31 mouse cellular contexts compared by ENCODE assay signal in the genomic region with DNA sequence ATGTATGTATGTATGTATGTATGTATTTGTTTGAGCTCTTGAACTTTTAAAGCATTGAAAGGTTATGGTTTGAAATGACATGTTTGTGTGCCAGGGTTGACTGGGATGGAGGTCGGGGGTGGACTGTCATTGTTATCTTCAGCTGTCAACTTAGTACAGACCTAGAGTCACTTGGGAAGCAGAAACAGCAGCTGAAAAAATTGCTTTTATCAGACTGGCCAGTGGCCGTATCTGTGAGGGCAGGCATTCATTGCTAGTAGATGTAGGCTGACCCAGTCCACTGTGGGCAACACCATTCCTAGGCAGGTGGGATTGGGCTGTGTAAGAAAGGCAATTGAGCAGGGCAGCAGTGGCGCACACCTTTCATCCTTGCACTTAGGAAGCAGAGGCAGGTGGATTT. TPM values are rescaled to one million over a fixed set of nuclear protein-coding genes. Genes with fewer than 3 reads are reported as not detected.
DNase-seq lines count a peak whose midpoint lies in the region; ATAC-seq and TF ChIP-seq lines count a peak whose summit lies in the region.
"Had no signal": no experiment of that assay in that cellular context is flagged by ENCODE, and none has a peak within 500 bp of the region (broad histone marks: within the 10 kb centered on the region; RNA-seq: fewer than 3 reads in every experiment).

No protein-coding gene starts in this region.

- TF ChIP-seq POLR2A in MEL (IDR thresholded peaks at IDR 0.05; ENCODE audit: control insufficient read depth in 1 of 2, insufficient read depth in 1 of 2, low read depth in 1 of 2, low read length in 2 of 2, poor library complexity in 1 of 2), result no peak

- H3K4me1 ChIP-seq in liver, embryonic 11.5 days (replicated peaks; ENCODE audit: control insufficient read depth, insufficient read depth, low read length), result 0 out of 2 replicates have a peak, but pooled peaks cover 3% of the 10 kb centered on the region
- H3K4me1 ChIP-seq in liver, postnatal 0 days (ENCODE audit: insufficient read depth), result no peaks in the 10 kb centered on the region
- H3K4me1 ChIP-seq in MEL (ENCODE audit: control insufficient read depth in 1 of 2, insufficient read depth in 2 of 2, low read length in 2 of 2), result peaks cover 0 to 5% of the 10 kb centered on the region in 2 experiments; a peak in 1 of 4 replicates
- peaks cover 13% of the 10 kb centered on the region for H3K4me1 ChIP-seq in liver, embryonic 13.5 days (replicated peaks)
- peaks cover 19% of the 10 kb centered on the region for H3K4me1 ChIP-seq in forebrain, embryonic 12.5 days

- H3K27ac ChIP-seq in liver, embryonic 11.5 days (ENCODE audit: low read depth, low read length), result no peak overlapping the region
- H3K27ac ChIP-seq in liver, postnatal 0 days (ENCODE audit: low read depth), result no peak overlapping the region
- no peak overlapping the region for H3K27ac ChIP-seq in MEL (ENCODE audit: control insufficient read depth, low read depth, low read length)
- H3K27ac ChIP-seq in liver, embryonic 13.5 days, result no peak overlapping the region
- H3K27ac ChIP-seq in forebrain, embryonic 12.5 days, result no peak overlapping the region
- H3K27ac ChIP-seq: forebrain, embryonic 10.5 days; heart, adult 2 months; heart, embryonic 10.5 days; hindbrain, embryonic 10.5 days; hindbrain, embryonic 13.5 days had no signal

- TF ChIP-seq CTCF in liver, postnatal 0 days (IDR thresholded peaks at IDR 0.05; ENCODE audit: low read depth), result no peak
- TF ChIP-seq CTCF in MEL (IDR thresholded peaks at IDR 0.05 in 2 of 3, conservative IDR thresholded peaks at IDR 0.05 in 1 of 3; ENCODE audit: control insufficient read depth in 1 of 3, insufficient read depth in 1 of 3, low read depth in 2 of 3, low read length in 3 of 3, poor library complexity in 1 of 3, severe bottlenecking in 1 of 3), result no peak

- no peak for TF ChIP-seq EP300 in liver, postnatal 0 days (IDR thresholded peaks at IDR 0.05; ENCODE audit: low read depth)
- TF ChIP-seq EP300 in MEL (IDR thresholded peaks at IDR 0.05; ENCODE audit: low read depth in 1 of 2, low read length in 2 of 2), result no peak

- H3K36me3 ChIP-seq in liver, embryonic 11.5 days (ENCODE audit: control insufficient read depth, insufficient read depth, low read length), result no peaks in the 10 kb centered on the region
- no peaks in the 10 kb centered on the region for H3K36me3 ChIP-seq in liver, postnatal 0 days (replicated peaks; ENCODE audit: insufficient read depth, low read length)
- H3K36me3 ChIP-seq in MEL (ENCODE audit: control insufficient read depth in 1 of 2, insufficient read depth in 2 of 2, low read length in 2 of 2), result no peaks in the 10 kb centered on the region
- H3K36me3 ChIP-seq in liver, embryonic 13.5 days, result no peaks in the 10 kb centered on the region
- H3K36me3 ChIP-seq in forebrain, embryonic 12.5 days (replicated peaks), result no peaks in the 10 kb centered on the region
- H3K36me3 ChIP-seq: forebrain, embryonic 10.5 days; G1E; heart, embryonic 10.5 days; hindbrain, embryonic 10.5 days; hindbrain, embryonic 13.5 days had no signal

- DNase-seq in liver, embryonic 11.5 days (ENCODE audit: low spot score), result no peak
- no peak for DNase-seq in liver, postnatal 0 days
- DNase-seq in MEL (ENCODE audit: low read depth, low spot score), result no peak
- peak; percentile 20 for DNase-seq in liver, embryonic 13.5 days
- no peak for DNase-seq in ovary, postnatal 14 days (ENCODE audit: low spot score)
- DNase-seq: adrenal gland, postnatal 10 days; adrenal gland, postnatal 36 days; B cell, adult 2 months; cerebellum, adult 18-20 months; cerebellum, adult 9-10 months; cerebellum, postnatal 14 days; forebrain, postnatal 0 days; gastrocnemius, postnatal 10 days; gastrocnemius, postnatal 36 days; heart, adult 2 months had no signal

- no peak overlapping the region for H3K4me3 ChIP-seq in liver, embryonic 11.5 days (ENCODE audit: low read depth, low read length)
- H3K4me3 ChIP-seq in liver, postnatal 0 days (ENCODE audit: low read depth, low read length), result no peak overlapping the region
- H3K4me3 ChIP-seq in MEL (ENCODE audit: control insufficient read depth in 1 of 2, insufficient read depth in 1 of 2, low read depth in 2 of 2, low read length in 2 of 2), result no peak overlapping the region
- no peak overlapping the region for H3K4me3 ChIP-seq in liver, embryonic 13.5 days (replicated peaks)
- no peak overlapping the region for H3K4me3 ChIP-seq in forebrain, embryonic 12.5 days (replicated peaks)
- H3K4me3 ChIP-seq: forebrain, embryonic 10.5 days; heart, adult 2 months; heart, embryonic 10.5 days; hindbrain, embryonic 10.5 days; hindbrain, embryonic 13.5 days had no signal

- 52% methylated on average over 3 of the region's 3 CpGs for WGBS in liver, embryonic 11.5 days
- 63% methylated on average over 3 of the region's 3 CpGs for WGBS in liver, postnatal 0 days (ENCODE audit: insufficient replicate concordance)
- WGBS in liver, embryonic 13.5 days (ENCODE audit: insufficient replicate concordance), result 37% methylated on average over 3 of the region's 3 CpGs
- WGBS in forebrain, embryonic 12.5 days, result 91% methylated on average over 3 of the region's 3 CpGs

- ATAC-seq in liver, embryonic 11.5 days (replicated peaks; ENCODE audit: low FRiP score), result peak; percentile 66
- ATAC-seq in liver, postnatal 0 days, result no peak
- peak; percentile 67 for ATAC-seq in liver, embryonic 13.5 days (ENCODE audit: low read depth)
- peak; percentile 55; the same call in 1 of the 2 replicates for ATAC-seq in megakaryocyte-erythroid progenitor cell, adult 5-6 weeks (replicated peaks; ENCODE audit: low FRiP score, low TSS enrichment, poor library complexity, severe bottlenecking)
- no peak for ATAC-seq in forebrain, embryonic 12.5 days (ENCODE audit: low FRiP score)
- ATAC-seq: forebrain, embryonic 14.5 days; forebrain, postnatal 0 days; hindbrain, embryonic 16.5 days had no signal

- no peak for TF ChIP-seq RAD21 in MEL (IDR thresholded peaks at IDR 0.05; ENCODE audit: low read depth, low read length)

- H3K9me3 ChIP-seq in liver, embryonic 11.5 days (ENCODE audit: control insufficient read depth, low read length), result no peaks in the 10 kb centered on the region
- H3K9me3 ChIP-seq in liver, postnatal 0 days (ENCODE audit: low read length), result no peaks in the 10 kb centered on the region
- no peaks in the 10 kb centered on the region for H3K9me3 ChIP-seq in MEL (replicated peaks; ENCODE audit: insufficient read depth, low read length)
- H3K9me3 ChIP-seq in liver, embryonic 13.5 days (replicated peaks), result no peaks in the 10 kb centered on the region
- H3K9me3 ChIP-seq in forebrain, embryonic 12.5 days, result no peaks in the 10 kb centered on the region
- H3K9me3 ChIP-seq: G1E; heart, embryonic 10.5 days had no signal

- H3K9ac ChIP-seq in liver, embryonic 11.5 days (ENCODE audit: low read depth, low read length), result no peak overlapping the region
- H3K9ac ChIP-seq in liver, postnatal 0 days (replicated peaks), result no peak overlapping the region
- no peak overlapping the region for H3K9ac ChIP-seq in MEL (ENCODE audit: control insufficient read depth, low read depth, low read length, poor library complexity, severe bottlenecking)
- no peak overlapping the region for H3K9ac ChIP-seq in liver, embryonic 13.5 days
- no peak overlapping the region for H3K9ac ChIP-seq in forebrain, embryonic 12.5 days
- H3K9ac ChIP-seq: forebrain, postnatal 0 days; hindbrain, embryonic 13.5 days had no signal

- H3K79me2 ChIP-seq in MEL (ENCODE audit: control insufficient read depth, insufficient read depth, low read length, poor library complexity), result no peaks in the 10 kb centered on the region

- H3K27me3 ChIP-seq in liver, embryonic 11.5 days (replicated peaks; ENCODE audit: control insufficient read depth, insufficient read depth, low read length), result no peaks in the 10 kb centered on the region
- no peaks in the 10 kb centered on the region for H3K27me3 ChIP-seq in liver, postnatal 0 days (ENCODE audit: insufficient read depth, low read length)
- peaks cover 3 to 4% of the 10 kb centered on the region in 2 experiments; a peak in 3 of 4 replicates for H3K27me3 ChIP-seq in MEL (ENCODE audit: control insufficient read depth in 1 of 2, insufficient read depth in 2 of 2, low read length in 2 of 2)
- peaks cover 6% of the 10 kb centered on the region for H3K27me3 ChIP-seq in liver, embryonic 13.5 days
- no peaks in the 10 kb centered on the region for H3K27me3 ChIP-seq in forebrain, embryonic 12.5 days
- H3K27me3 ChIP-seq: CH12.LX; hindbrain, embryonic 13.5 days had no signal

- H3K4me2 ChIP-seq in liver, embryonic 11.5 days, result no peak overlapping the region
- H3K4me2 ChIP-seq in liver, postnatal 0 days (ENCODE audit: low read depth, low read length), result no peak overlapping the region
- H3K4me2 ChIP-seq in liver, embryonic 13.5 days, result no peak overlapping the region
- H3K4me2 ChIP-seq in forebrain, embryonic 12.5 days, result no peak overlapping the region
- H3K4me2 ChIP-seq: hindbrain, embryonic 13.5 days had no signal

RNA-seq across cellular contexts. Expression of gene Tuba1a, which starts 6.0 kb away (rescaled TPM):
- polyA plus RNA-seq in liver, embryonic 11.5 days (2014; fragmentation: Nextera tagmentation; extraction: Ambion mirVana), result 419 and 432 TPM in 2 replicates
- 28.1 and 28.7 TPM in 2 replicates for polyA plus RNA-seq in liver, postnatal 0 days (2015; fragmentation: Nextera tagmentation; extraction: Ambion mirVana)
- 112 and 133 TPM in 2 replicates for total RNA-seq in MEL (2012; rRNA removed)
- 10 to 100 TPM in 1 of 2 experiments, not detected in 1; 83.6 TPM for polyA plus RNA-seq in MEL (2012; ENCODE audit: insufficient read depth in 1 of 2, insufficient read length in 2 of 2, low read depth in 1 of 2, low replicate concordance in 2 of 2, missing spikeins in 1 of 2)
- polyA plus RNA-seq in liver, embryonic 13.5 days (2015; fragmentation: Nextera tagmentation; extraction: Ambion mirVana), result 109 TPM in 2 replicates
- 4.5 and 10.2 TPM in 2 replicates for total RNA-seq in megakaryocyte-erythroid progenitor cell, adult 5-6 weeks (2014; fragmentation: Nextera tagmentation)
- total RNA-seq in megakaryocyte-erythroid progenitor cell, adult 5-6 weeks (2017), result 9.7 and 16.0 TPM in 2 replicates
- polyA plus RNA-seq in forebrain, embryonic 12.5 days (2016; fragmentation: Nextera tagmentation; extraction: Ambion mirVana), result 7,386 and 7,785 TPM in 2 replicates

RNA-seq across cellular contexts. Expression of gene Gm49450, which starts 6.2 kb away (rescaled TPM):
- not detected in 2 replicates for polyA plus RNA-seq in liver, embryonic 11.5 days (2014; fragmentation: Nextera tagmentation; extraction: Ambion mirVana)
- polyA plus RNA-seq in liver, postnatal 0 days (2015; fragmentation: Nextera tagmentation; extraction: Ambion mirVana), result not detected in 2 replicates
- not detected in 2 replicates for total RNA-seq in MEL (2012; rRNA removed)
- polyA plus RNA-seq in MEL (2012; ENCODE audit: insufficient read depth in 1 of 2, insufficient read length in 2 of 2, low read depth in 1 of 2, low replicate concordance in 2 of 2, missing spikeins in 1 of 2), result not detected
- polyA plus RNA-seq in liver, embryonic 13.5 days (2015; fragmentation: Nextera tagmentation; extraction: Ambion mirVana), result not detected in 2 replicates
- total RNA-seq in megakaryocyte-erythroid progenitor cell, adult 5-6 weeks (2014; fragmentation: Nextera tagmentation), result not detected in 2 replicates
- total RNA-seq in megakaryocyte-erythroid progenitor cell, adult 5-6 weeks (2017), result not detected in 2 replicates
- not detected in 2 replicates for polyA plus RNA-seq in forebrain, embryonic 12.5 days (2016; fragmentation: Nextera tagmentation; extraction: Ambion mirVana)
- total RNA-seq: adrenal gland, postnatal 10 days; adrenal gland, postnatal 36 days; G1E; gastrocnemius, postnatal 10 days; gastrocnemius, postnatal 36 days; granulocyte monocyte progenitor cell, adult 5-6 weeks; heart, adult 2 months; heart, postnatal 25 days had no signal
- polyA plus RNA-seq: embryonic facial prominence, embryonic 11.5 days; embryonic facial prominence, embryonic 14.5 days; forebrain, embryonic 10.5 days; forebrain, embryonic 14.5 days; forebrain, postnatal 0 days; G1E; heart, embryonic 10.5 days; heart, embryonic 14.5 days; heart, postnatal 0 days; hindbrain, embryonic 10.5 days; hindbrain, embryonic 13.5 days; hindbrain, embryonic 16.5 days had no signal

RNA-seq across cellular contexts. Expression of gene Tuba1b, which starts 25.2 kb away (rescaled TPM):
- polyA plus RNA-seq in liver, embryonic 11.5 days (2014; fragmentation: Nextera tagmentation; extraction: Ambion mirVana), result 1,854 and 2,015 TPM in 2 replicates
- 389 and 423 TPM in 2 replicates for polyA plus RNA-seq in liver, postnatal 0 days (2015; fragmentation: Nextera tagmentation; extraction: Ambion mirVana)
- 1,577 and 1,672 TPM in 2 replicates for total RNA-seq in MEL (2012; rRNA removed)
- 1,000 to 10,000 TPM in 1 of 2 experiments, not detected in 1; 1,861 TPM for polyA plus RNA-seq in MEL (2012; ENCODE audit: insufficient read depth in 1 of 2, insufficient read length in 2 of 2, low read depth in 1 of 2, low replicate concordance in 2 of 2, missing spikeins in 1 of 2)
- polyA plus RNA-seq in liver, embryonic 13.5 days (2015; fragmentation: Nextera tagmentation; extraction: Ambion mirVana), result 1,202 and 1,287 TPM in 2 replicates
- 2,322 and 3,225 TPM in 2 replicates for total RNA-seq in megakaryocyte-erythroid progenitor cell, adult 5-6 weeks (2014; fragmentation: Nextera tagmentation)
- 801 and 969 TPM in 2 replicates for total RNA-seq in megakaryocyte-erythroid progenitor cell, adult 5-6 weeks (2017)
- 1,790 and 1,867 TPM in 2 replicates for polyA plus RNA-seq in forebrain, embryonic 12.5 days (2016; fragmentation: Nextera tagmentation; extraction: Ambion mirVana)

RNA-seq across cellular contexts. Expression of gene Lmbr1l, which starts 41.5 kb away (rescaled TPM):
- polyA plus RNA-seq in liver, embryonic 11.5 days (2014; fragmentation: Nextera tagmentation; extraction: Ambion mirVana), result 1.6 and 2.8 TPM in 2 replicates
- polyA plus RNA-seq in liver, postnatal 0 days (2015; fragmentation: Nextera tagmentation; extraction: Ambion mirVana), result 4.9 and 5.1 TPM in 2 replicates
- 7.0 and 13.5 TPM in 2 replicates for total RNA-seq in MEL (2012; rRNA removed)
- 10 to 100 TPM in 1 of 2 experiments, not detected in 1; 17.3 TPM for polyA plus RNA-seq in MEL (2012; ENCODE audit: insufficient read depth in 1 of 2, insufficient read length in 2 of 2, low read depth in 1 of 2, low replicate concordance in 2 of 2, missing spikeins in 1 of 2)
- 3.2 and 3.9 TPM in 2 replicates for polyA plus RNA-seq in liver, embryonic 13.5 days (2015; fragmentation: Nextera tagmentation; extraction: Ambion mirVana)
- 8.7 and 14.5 TPM in 2 replicates for total RNA-seq in megakaryocyte-erythroid progenitor cell, adult 5-6 weeks (2014; fragmentation: Nextera tagmentation)
- 5.7 and 12.0 TPM in 2 replicates for total RNA-seq in megakaryocyte-erythroid progenitor cell, adult 5-6 weeks (2017)
- polyA plus RNA-seq in forebrain, embryonic 12.5 days (2016; fragmentation: Nextera tagmentation; extraction: Ambion mirVana), result 30.6 and 41.5 TPM in 2 replicates

Comparison
In these comparisons a context has a peak if more than half of its experiments do, and no peak if none do; other contexts are left out.
1. ATAC-seq: peak in liver, embryonic 11.5 days (single experiment), liver, embryonic 13.5 days (single experiment) and megakaryocyte-erythroid progenitor cell, adult 5-6 weeks (single experiment); none in liver, postnatal 0 days (single experiment) and forebrain, embryonic 12.5 days (single experiment).
2. RNA of gene Tuba1a, which starts 6.0 kb away (polyA plus RNA-seq): 7,386 to 7,785 TPM in forebrain, embryonic 12.5 days; 419 to 432 TPM in liver, embryonic 11.5 days, 109 TPM in liver, embryonic 13.5 days, 83.6 TPM in MEL and 28.1 to 28.7 TPM in liver, postnatal 0 days; every median in the first group is over 10 times any median in the second.